Mouse (Mus musculus): ENCODE data around the gene Vmn2r70. TPM values are rescaled to one million over a fixed set of nuclear protein-coding genes. Genes with fewer than 3 reads are reported as not detected.

Gene Vmn2r70
- not detected for total RNA-seq (2021)

DNA sequence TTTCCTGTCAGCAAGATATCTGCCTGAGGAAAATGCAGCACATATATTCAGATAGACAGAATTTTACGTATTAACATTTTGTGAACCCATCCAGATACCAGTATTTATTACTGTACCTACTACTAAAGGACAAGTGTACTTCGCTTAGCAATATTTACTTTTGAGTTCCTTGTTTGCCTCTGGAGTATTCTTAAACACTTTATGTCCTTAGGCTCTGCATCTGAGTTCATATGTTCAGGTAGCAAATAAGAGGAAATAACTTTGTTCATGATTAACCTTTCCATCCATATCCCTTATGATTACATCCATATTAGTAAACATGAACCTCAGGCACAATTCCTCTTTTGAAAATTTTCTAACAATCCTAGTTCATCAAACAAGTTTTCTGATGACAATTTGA is at the start of gene Vmn2r70:
TSS of gene Vmn2r70 (minus strand) at position 101 of the 400 bp plus-strand sequence.
- intact Hi-C loops (cut with DNase I): no loop called here
- no peak for DNase-seq

DNA sequence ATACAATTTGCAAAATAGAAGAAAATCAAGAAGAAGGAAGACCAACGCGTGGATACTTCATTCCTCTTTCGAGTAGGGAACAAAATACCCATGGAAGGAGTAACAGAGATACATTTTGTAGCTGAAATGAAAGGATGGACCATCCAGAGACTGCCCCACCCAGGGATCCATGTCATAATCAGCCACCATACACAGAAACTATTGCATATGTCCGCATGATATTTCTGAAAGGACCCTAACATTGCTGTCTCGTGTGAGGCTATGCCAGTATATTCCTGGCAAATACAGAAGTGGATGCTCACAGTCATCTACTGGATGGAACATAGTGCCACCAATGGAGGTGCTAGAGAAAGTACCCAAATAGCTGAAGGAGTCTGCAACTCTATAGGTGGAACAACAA is 6.2 kb downstream of the Vmn2r70 start, which contains the start of gene Vmn2r71:
TSS of gene Vmn2r71 (plus strand) at position 301 of the 400 bp plus-strand sequence.
- intact Hi-C loops (cut with DNase I): no loop called here
- DNase-seq: no peak

DNA sequence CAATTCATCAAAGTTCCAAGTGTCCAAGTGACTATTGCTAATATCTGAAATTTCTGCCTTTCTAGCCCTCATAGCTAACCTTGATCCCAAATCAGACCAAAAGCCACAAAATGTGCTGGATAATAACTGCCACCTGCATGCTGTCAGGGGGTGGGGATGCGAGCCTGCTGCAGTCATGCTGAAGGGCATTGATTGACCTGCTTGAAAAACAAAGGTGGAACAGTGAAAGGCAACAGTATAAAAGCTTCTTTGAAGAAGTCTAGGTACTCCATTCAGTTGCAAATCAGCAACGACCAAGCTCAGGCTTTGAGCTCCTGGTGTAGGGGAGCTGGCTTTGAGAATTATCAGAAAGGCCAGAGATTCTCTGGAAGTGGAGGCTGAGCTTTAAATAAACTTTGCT is 25.9 kb downstream of the Vmn2r70 start:
- intact Hi-C loops (cut with DNase I): no loop called here
- no peak for DNase-seq

DNA sequence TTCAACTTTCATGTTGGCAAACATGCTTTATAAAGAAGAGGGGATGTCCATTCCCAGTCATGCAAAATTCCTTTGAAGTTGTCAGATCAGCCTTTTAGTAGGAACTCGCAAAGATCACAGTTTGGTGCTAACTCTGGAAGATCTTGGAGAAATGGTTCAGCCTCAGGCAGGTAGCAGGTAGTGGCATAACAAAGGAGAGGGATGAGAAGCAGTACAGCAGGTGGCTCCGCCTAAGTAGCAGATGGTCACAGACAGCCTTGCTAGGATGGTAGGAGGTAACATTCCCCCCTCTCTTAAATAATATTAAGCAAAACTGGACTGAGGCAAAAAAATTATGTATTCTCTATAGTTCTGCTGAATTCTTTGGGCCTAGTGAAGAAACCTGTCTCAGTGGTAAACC is 26.9 kb downstream of the Vmn2r70 start:
- intact Hi-C loops (cut with DNase I): no loop called here

More for the DNA sequence above, 26.9 kb downstream of the Vmn2r70 start:
- no peak for DNase-seq

Other genes starting within 250 kb of the Vmn2r70 start
- gene Vmn2r69, start 153.3 kb downstream of the Vmn2r70 start, total RNA-seq (2021): not detected
- gene Vmn2r71, start 6.1 kb downstream of the Vmn2r70 start, total RNA-seq (2021): not detected
- gene Vmn2r72, start 185.9 kb upstream of the Vmn2r70 start, total RNA-seq (2021): not detected